Mouse (Mus musculus) stomach, postnatal 0 days (tissue): Measurements from ENCODE around the gene Gng7.
A peak's percentile ranks its signal among the peaks of the same experiment; 100 is the strongest.

Experiments
- CTCF ChIP-seq: IDR thresholded peaks from 2 replicates; pipeline ENCODE4 v1.5.1; 2016; ENCODE audit warnings: antibody characterized with exemption, low read depth, mild to moderate bottlenecking, moderate library complexity
- EP300 ChIP-seq: optimal IDR thresholded peaks from 2 replicates; pipeline ENCODE3; 2016; ENCODE audit warnings: antibody characterized with exemption

DNA sequence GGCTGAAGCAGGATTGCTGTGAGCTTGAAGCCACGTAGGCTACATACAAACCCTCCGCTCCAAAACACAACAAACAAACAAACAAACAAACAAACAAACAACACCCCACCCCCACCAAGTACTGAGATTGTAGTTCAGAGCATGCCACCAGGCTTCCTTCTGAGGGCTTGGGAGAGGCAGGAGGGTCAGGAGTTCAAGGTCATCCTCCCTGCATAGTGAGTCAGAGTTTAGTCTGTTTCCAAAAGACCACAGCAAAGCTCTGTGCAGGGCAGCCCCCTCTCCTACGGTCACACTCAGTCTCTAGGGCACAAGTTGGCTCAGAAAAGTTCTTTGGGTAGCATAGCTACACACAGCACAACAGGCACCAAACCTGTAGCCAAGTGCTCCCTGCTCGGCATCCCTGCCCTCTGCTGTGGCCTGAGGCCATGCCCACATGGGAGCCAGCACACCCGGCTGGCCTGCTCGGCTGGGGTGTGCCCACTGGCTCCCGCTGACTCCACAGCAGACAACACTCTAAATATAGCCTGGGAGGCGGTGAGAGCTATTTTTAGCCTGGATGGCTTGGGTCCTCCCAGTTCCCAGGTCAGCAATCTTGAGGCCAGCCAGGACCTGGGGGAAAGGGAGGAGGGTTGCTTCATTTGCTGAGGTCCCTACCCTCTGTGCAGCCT is 74.3 kb downstream of the Gng7 start:
- peak; percentile 4; the same call in 1 of the 2 replicates for TF ChIP-seq CTCF
- no peak for TF ChIP-seq EP300
